Mouse (Mus musculus): Measurements from ENCODE around the gene Kcna6.
A peak's percentile ranks its signal among the peaks of the same experiment; 100 is the strongest.

The Kcna6 gene

GRCm38 (mm10) chr6:126736996-126737395, 3.5 kb downstream of the Kcna6 start:
- DNase-seq (ENCODE audit: extremely low spot score, low spot score): no peak

- no peak for DNase-seq (ENCODE audit: extremely low spot score, low spot score)
Observed at GRCm38 (mm10) chr6:126735806-126736205, 4.7 kb downstream of the Kcna6 start.

GRCm38 (mm10) chr6:126732645-126733044, 7.8 kb downstream of the Kcna6 start:
- DNase-seq (ENCODE audit: extremely low spot score, low spot score): no peak

GRCm38 (mm10) chr6:126728803-126729202, 11.7 kb downstream of the Kcna6 start:
- DNase-seq (ENCODE audit: extremely low spot score, low spot score): no peak

GRCm38 (mm10) chr6:126718423-126719087, 21.9 kb downstream of the Kcna6 start:
- no peak for DNase-seq (ENCODE audit: extremely low spot score, low spot score)

GRCm38 (mm10) chr6:126712531-126712930, 27.9 kb downstream of the Kcna6 start:
- DNase-seq (ENCODE audit: extremely low spot score, low spot score): no peak

- no peak for DNase-seq (ENCODE audit: extremely low spot score, low spot score)
Observed at GRCm38 (mm10) chr6:126705936-126706335, 34.5 kb downstream of the Kcna6 start.

- peak; percentile 20 for DNase-seq (ENCODE audit: extremely low spot score, low spot score)
Observed at GRCm38 (mm10) chr6:126704430-126704829, 36.0 kb downstream of the Kcna6 start.

GRCm38 (mm10) chr6:126702116-126702515, 38.4 kb downstream of the Kcna6 start:
- DNase-seq (ENCODE audit: extremely low spot score, low spot score): peak; percentile 85

GRCm38 (mm10) chr6:126701196-126701595, 39.3 kb downstream of the Kcna6 start:
- DNase-seq (ENCODE audit: extremely low spot score, low spot score): no peak

- DNase-seq (ENCODE audit: extremely low spot score, low spot score): no peak
Observed at GRCm38 (mm10) chr6:126699995-126700394, 40.5 kb downstream of the Kcna6 start.

GRCm38 (mm10) chr6:126687120-126687519, 53.4 kb downstream of the Kcna6 start:
- DNase-seq (ENCODE audit: extremely low spot score, low spot score): no peak

GRCm38 (mm10) chr6:126685135-126685534, 55.3 kb downstream of the Kcna6 start:
- DNase-seq (ENCODE audit: extremely low spot score, low spot score): no peak

GRCm38 (mm10) chr6:126678961-126679360, 61.5 kb downstream of the Kcna6 start:
- DNase-seq (ENCODE audit: extremely low spot score, low spot score): peak; percentile 42

- DNase-seq (ENCODE audit: extremely low spot score, low spot score): no peak
Observed at GRCm38 (mm10) chr6:126667001-126667400, 73.5 kb downstream of the Kcna6 start.

GRCm38 (mm10) chr6:126666091-126666490, 74.4 kb downstream of the Kcna6 start:
- no peak for DNase-seq (ENCODE audit: extremely low spot score, low spot score)

GRCm38 (mm10) chr6:126664569-126664968, 75.9 kb downstream of the Kcna6 start:
- DNase-seq (ENCODE audit: extremely low spot score, low spot score): no peak
